Mouse (Mus musculus): Measurements from ENCODE around the gene Rps27rt. TPM values are rescaled to one million over a fixed set of nuclear protein-coding genes. Genes with fewer than 3 reads are reported as not detected.

Rps27rt gene
- total RNA-seq, 1 experiment: 181 TPM

DNA sequence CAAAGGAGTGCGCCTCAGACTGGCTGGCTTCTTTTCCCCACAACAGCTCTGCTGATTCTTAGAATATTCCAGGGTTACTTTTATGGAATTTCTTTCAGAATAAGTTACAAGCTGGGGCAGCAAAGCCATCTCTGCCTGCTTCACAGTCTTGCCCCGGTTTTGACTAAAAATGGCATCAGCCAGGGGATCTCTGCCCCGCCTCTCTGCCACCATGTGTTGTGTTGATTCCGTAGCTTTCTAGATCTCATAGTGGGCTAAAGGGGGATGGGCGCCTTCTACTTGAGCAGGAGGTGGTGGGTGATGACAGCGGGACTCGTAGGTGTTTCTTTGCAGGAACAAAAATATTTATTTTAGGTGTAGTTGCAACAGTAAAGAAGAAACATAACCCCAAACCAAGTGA, 25.7 kb upstream of the Rps27rt start:
- Histone ChIP-seq H3K9me3 (ENCODE audit: control insufficient read depth, insufficient read depth, low read depth, low read length) (no peaks in the 10 kb centered on the region), H3K4me3 (ENCODE audit: insufficient read depth in 1 of 2, low read depth in 1 of 2, low read length in 2 of 2, poor library complexity in 1 of 2, severe bottlenecking in 1 of 2) (no peak overlapping the region), H3K27ac (ENCODE audit: insufficient read depth, low read depth, low read length, poor library complexity, severe bottlenecking) (no peak overlapping the region), H3K36me3 (ENCODE audit: control insufficient read depth, insufficient read depth, low read length, poor library complexity, severe bottlenecking) (no peaks in the 10 kb centered on the region), H3K9ac (ENCODE audit: insufficient read depth, low read depth, low read length, poor library complexity, severe bottlenecking) (no peak overlapping the region), H3K4me1 (ENCODE audit: control insufficient read depth in 2 of 2, insufficient read depth in 2 of 2, low read length in 2 of 2, poor library complexity in 1 of 2) (peaks cover 0 to 5% of the 10 kb centered on the region in 2 experiments; a peak in 1 of 4 replicates)
- TF ChIP-seq ZNF384 (IDR thresholded peaks at IDR 0.05; ENCODE audit: low read depth, low read length) (no peak), ZC3H11A (IDR thresholded peaks at IDR 0.05; ENCODE audit: borderline replicate concordance, low read depth, low read length) (no peak), MAFK (IDR thresholded peaks at IDR 0.05; ENCODE audit: insufficient read depth, low read depth, low read length) (no peak), HCFC1 (IDR thresholded peaks at IDR 0.05; ENCODE audit: borderline replicate concordance, insufficient read depth, low read length) (no peak), CHD2 (IDR thresholded peaks at IDR 0.05; ENCODE audit: low read depth, low read length) (no peak)
- in situ Hi-C loops (cut with MboI; ENCODE audit: low sequenced_read_pairs in 2 of 2, unreplicated experiment in 2 of 2): no loop called here
- DNase-seq (ENCODE audit: low read depth, low spot score): no peak

- no peak overlapping the region for H3K27ac ChIP-seq (ENCODE audit: insufficient read depth, low read depth, low read length, poor library complexity, severe bottlenecking)
- H3K36me3 ChIP-seq (ENCODE audit: control insufficient read depth, insufficient read depth, low read length, poor library complexity, severe bottlenecking): no peaks in the 10 kb centered on the region
- TF ChIP-seq ZNF384 (IDR thresholded peaks at IDR 0.05; ENCODE audit: low read depth, low read length) (no peak), HCFC1 (IDR thresholded peaks at IDR 0.05; ENCODE audit: borderline replicate concordance, insufficient read depth, low read length) (no peak), ZC3H11A (IDR thresholded peaks at IDR 0.05; ENCODE audit: borderline replicate concordance, low read depth, low read length) (no peak), MAFK (IDR thresholded peaks at IDR 0.05; ENCODE audit: insufficient read depth, low read depth, low read length) (no peak), CHD2 (IDR thresholded peaks at IDR 0.05; ENCODE audit: low read depth, low read length) (no peak)
Measured at GRCm38 (mm10) chr9:115007776-115008175, 25.2 kb upstream of the Rps27rt start.

GRCm38 (mm10) chr9:115005446-115005845, 22.9 kb upstream of the Rps27rt start:
- Histone ChIP-seq H3K36me3 (ENCODE audit: control insufficient read depth, insufficient read depth, low read length, poor library complexity, severe bottlenecking) (no peaks in the 10 kb centered on the region), H3K9ac (ENCODE audit: insufficient read depth, low read depth, low read length, poor library complexity, severe bottlenecking) (no peak overlapping the region), H3K9me3 (ENCODE audit: control insufficient read depth, insufficient read depth, low read depth, low read length) (no peaks in the 10 kb centered on the region), H3K27ac (ENCODE audit: insufficient read depth, low read depth, low read length, poor library complexity, severe bottlenecking) (no peak overlapping the region), H3K4me3 (ENCODE audit: insufficient read depth in 1 of 2, low read depth in 1 of 2, low read length in 2 of 2, poor library complexity in 1 of 2, severe bottlenecking in 1 of 2) (no peak overlapping the region), H3K4me1 (ENCODE audit: control insufficient read depth in 2 of 2, insufficient read depth in 2 of 2, low read length in 2 of 2, poor library complexity in 1 of 2) (peaks cover 0 to 3% of the 10 kb centered on the region in 2 experiments; a peak in 3 of 4 replicates)
- DNase-seq (ENCODE audit: low read depth, low spot score): no peak
- in situ Hi-C loops (cut with MboI; ENCODE audit: low sequenced_read_pairs in 2 of 2, unreplicated experiment in 2 of 2): no loop called here
- TF ChIP-seq HCFC1 (IDR thresholded peaks at IDR 0.05; ENCODE audit: borderline replicate concordance, insufficient read depth, low read length): no peak
- TF ChIP-seq MAFK (IDR thresholded peaks at IDR 0.05; ENCODE audit: insufficient read depth, low read depth, low read length): no peak
- no peak for TF ChIP-seq ZNF384 (IDR thresholded peaks at IDR 0.05; ENCODE audit: low read depth, low read length)
- TF ChIP-seq ZC3H11A (IDR thresholded peaks at IDR 0.05; ENCODE audit: borderline replicate concordance, low read depth, low read length): no peak
- TF ChIP-seq CHD2 (IDR thresholded peaks at IDR 0.05; ENCODE audit: low read depth, low read length): no peak

More at GRCm38 (mm10) chr9:115007776-115008175, 25.2 kb upstream of the Rps27rt start:
- H3K9ac ChIP-seq (ENCODE audit: insufficient read depth, low read depth, low read length, poor library complexity, severe bottlenecking): no peak overlapping the region
- in situ Hi-C loops (cut with MboI; ENCODE audit: low sequenced_read_pairs in 2 of 2, unreplicated experiment in 2 of 2): no loop called here
- DNase-seq (ENCODE audit: low read depth, low spot score): no peak
- H3K4me1 ChIP-seq (ENCODE audit: control insufficient read depth in 2 of 2, insufficient read depth in 2 of 2, low read length in 2 of 2, poor library complexity in 1 of 2): peaks cover 0 to 2% of the 10 kb centered on the region in 2 experiments; a peak in 1 of 4 replicates
- H3K9me3 ChIP-seq (ENCODE audit: control insufficient read depth, insufficient read depth, low read depth, low read length): no peaks in the 10 kb centered on the region
- no peak overlapping the region for H3K4me3 ChIP-seq (ENCODE audit: insufficient read depth in 1 of 2, low read depth in 1 of 2, low read length in 2 of 2, poor library complexity in 1 of 2, severe bottlenecking in 1 of 2)

DNA sequence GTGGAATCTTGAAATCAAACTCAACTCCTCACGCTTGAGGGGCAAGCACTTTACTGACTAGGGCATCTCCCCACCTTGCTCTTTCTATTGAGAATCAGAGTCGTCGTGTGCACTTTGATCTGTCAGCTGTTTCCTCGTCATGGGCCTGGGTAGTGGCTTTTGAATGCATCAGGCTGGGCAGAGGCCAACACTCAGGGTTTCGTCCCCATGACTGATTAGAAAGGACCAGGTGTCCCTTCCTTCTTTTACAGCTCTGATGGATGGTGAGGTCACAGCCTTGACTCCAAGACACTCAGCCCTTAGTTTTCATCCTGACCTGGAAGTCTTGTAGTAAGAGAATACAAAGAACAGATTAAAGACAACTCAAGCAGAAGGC, 17.2 kb upstream of the Rps27rt start:
- no peak overlapping the region for H3K27ac ChIP-seq (ENCODE audit: insufficient read depth, low read depth, low read length, poor library complexity, severe bottlenecking)
- no peak overlapping the region for H3K9ac ChIP-seq (ENCODE audit: insufficient read depth, low read depth, low read length, poor library complexity, severe bottlenecking)
- peaks cover 0 to 3% of the 10 kb centered on the region in 2 experiments; a peak in 3 of 4 replicates for H3K4me1 ChIP-seq (ENCODE audit: control insufficient read depth in 2 of 2, insufficient read depth in 2 of 2, low read length in 2 of 2, poor library complexity in 1 of 2)
- no peaks in the 10 kb centered on the region for H3K36me3 ChIP-seq (ENCODE audit: control insufficient read depth, insufficient read depth, low read length, poor library complexity, severe bottlenecking)
- no peak overlapping the region for H3K4me3 ChIP-seq (ENCODE audit: insufficient read depth in 1 of 2, low read depth in 1 of 2, low read length in 2 of 2, poor library complexity in 1 of 2, severe bottlenecking in 1 of 2)
- no peak for TF ChIP-seq ZC3H11A (IDR thresholded peaks at IDR 0.05; ENCODE audit: borderline replicate concordance, low read depth, low read length)
- no peak for TF ChIP-seq CHD2 (IDR thresholded peaks at IDR 0.05; ENCODE audit: low read depth, low read length)
- TF ChIP-seq MAFK (IDR thresholded peaks at IDR 0.05; ENCODE audit: insufficient read depth, low read depth, low read length): no peak
- no peak for TF ChIP-seq ZNF384 (IDR thresholded peaks at IDR 0.05; ENCODE audit: low read depth, low read length)
- TF ChIP-seq HCFC1 (IDR thresholded peaks at IDR 0.05; ENCODE audit: borderline replicate concordance, insufficient read depth, low read length): no peak
- in situ Hi-C loops (cut with MboI; ENCODE audit: low sequenced_read_pairs in 2 of 2, unreplicated experiment in 2 of 2): no loop called here
- DNase-seq (ENCODE audit: low read depth, low spot score): no peak
- H3K9me3 ChIP-seq (ENCODE audit: control insufficient read depth, insufficient read depth, low read depth, low read length): no peaks in the 10 kb centered on the region
